20 mouse cellular contexts compared by ENCODE assay signal in the genomic region with DNA sequence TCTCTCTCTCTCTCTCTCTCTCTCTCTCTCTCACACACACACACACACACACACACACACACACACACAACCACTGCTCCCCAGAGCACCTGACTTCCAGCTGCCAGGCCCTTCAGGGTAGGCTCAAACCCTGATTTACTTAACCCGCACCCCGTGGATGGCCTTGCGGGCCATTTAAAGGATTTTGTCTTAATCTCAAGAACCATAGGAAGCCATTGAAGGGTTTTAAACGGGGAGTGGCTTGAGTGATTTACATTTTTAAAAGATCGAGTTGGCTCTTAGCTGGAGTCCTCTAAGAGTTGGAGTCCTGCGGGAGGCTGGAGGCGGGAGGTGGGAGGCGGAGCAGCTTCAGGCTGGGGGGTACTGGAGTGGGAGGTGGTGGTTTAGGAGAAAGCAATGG. TPM values are rescaled to one million over a fixed set of nuclear protein-coding genes. Genes with fewer than 3 reads are reported as not detected.
DNase-seq lines count a peak whose midpoint lies in the region; ATAC-seq and TF ChIP-seq lines count a peak whose summit lies in the region.
"Had no signal": no experiment of that assay in that cellular context is flagged by ENCODE, and none has a peak within 500 bp of the region (broad histone marks: within the 10 kb centered on the region; RNA-seq: fewer than 3 reads in every experiment).

No protein-coding gene starts in this region.

- WGBS in hindbrain, embryonic 12.5 days, result 4% methylated on average over 8 of the region's 8 CpGs
- WGBS in hindbrain, postnatal 0 days, result 14% methylated on average over 8 of the region's 8 CpGs
- WGBS in limb, embryonic 13.5 days, result 12% methylated on average over 8 of the region's 8 CpGs

- TF ChIP-seq CTCF in hindbrain, postnatal 0 days (IDR thresholded peaks at IDR 0.05; ENCODE audit: low read depth), result no peak
- TF ChIP-seq CTCF in E14TG2a.4 (conservative IDR thresholded peaks at IDR 0.05; ENCODE audit: low read length), result no peak
- TF ChIP-seq CTCF in brain, embryonic 14.5 days (IDR thresholded peaks at IDR 0.05; ENCODE audit: borderline replicate concordance, extremely low read depth, insufficient read depth, insufficient read length), result no peak

- ATAC-seq in hindbrain, embryonic 12.5 days (ENCODE audit: low FRiP score), result no peak
- ATAC-seq in hindbrain, postnatal 0 days, result no peak
- ATAC-seq in limb, embryonic 13.5 days (ENCODE audit: low FRiP score, low read depth), result no peak
- ATAC-seq in frontal cortex, adult (ENCODE audit: low TSS enrichment), result no peak
- no peak for ATAC-seq in cerebellum, adult (ENCODE audit: insufficient number of reproducible peaks, low FRiP score, low TSS enrichment)
- ATAC-seq: lung, postnatal 0 days had no signal

- H3K4me2 ChIP-seq in hindbrain, embryonic 12.5 days (replicated peaks), result 0 out of 2 replicates have a peak overlapping the region, but pooled peaks have one; percentile 9
- H3K4me2 ChIP-seq in hindbrain, postnatal 0 days (ENCODE audit: low read depth, low read length), result no peak overlapping the region
- H3K4me2 ChIP-seq in limb, embryonic 13.5 days (replicated peaks), result peak overlapping the region; percentile 59

- peaks cover 63% of the 10 kb centered on the region for H3K4me1 ChIP-seq in hindbrain, embryonic 12.5 days
- peaks cover 7% of the 10 kb centered on the region; the same call in 1 of the 2 replicates for H3K4me1 ChIP-seq in hindbrain, postnatal 0 days (ENCODE audit: insufficient read depth, low read length)
- peaks cover 69% of the 10 kb centered on the region for H3K4me1 ChIP-seq in E14TG2a.4 (replicated peaks; ENCODE audit: low read depth, low read length)
- H3K4me1 ChIP-seq in limb, embryonic 13.5 days, result peaks cover 75% of the 10 kb centered on the region

- TF ChIP-seq POLR2A in brain, embryonic 14.5 days (IDR thresholded peaks at IDR 0.05; ENCODE audit: borderline replicate concordance, extremely low read depth, insufficient read depth, insufficient read length, poor library complexity, severe bottlenecking), result no peak

- H3K4me3 ChIP-seq in hindbrain, embryonic 12.5 days, result no peak overlapping the region
- H3K4me3 ChIP-seq in hindbrain, postnatal 0 days (ENCODE audit: low read length), result no peak overlapping the region
- H3K4me3 ChIP-seq in E14TG2a.4 (replicated peaks; ENCODE audit: low read length), result peak overlapping the region; percentile 29
- no peak overlapping the region for H3K4me3 ChIP-seq in limb, embryonic 13.5 days
- H3K4me3 ChIP-seq: megakaryocyte, embryonic 14.5 days had no signal

- DNase-seq in hindbrain, postnatal 0 days (ENCODE audit: low spot score), result no peak
- peak; percentile 26 for DNase-seq in brain, embryonic 14.5 days (ENCODE audit: low read depth)
- DNase-seq in testis, postnatal 10 days (ENCODE audit: low spot score), result no peak
- DNase-seq: adrenal gland, postnatal 14 days; cerebellum, adult 9-10 months; kidney, adult 2 months; thymus, adult 18-20 months had no signal

- no peaks in the 10 kb centered on the region for H3K9me3 ChIP-seq in hindbrain, embryonic 12.5 days (replicated peaks)
- no peaks in the 10 kb centered on the region for H3K9me3 ChIP-seq in hindbrain, postnatal 0 days (ENCODE audit: low read length)
- peaks cover 29% of the 10 kb centered on the region for H3K9me3 ChIP-seq in E14TG2a.4 (ENCODE audit: low read length)
- no peaks in the 10 kb centered on the region for H3K9me3 ChIP-seq in limb, embryonic 13.5 days
- H3K9me3 ChIP-seq: G1E; heart, embryonic 13.5 days; limb, embryonic 15.5 days; megakaryocyte, embryonic 14.5 days had no signal

- no peak overlapping the region for H3K9ac ChIP-seq in hindbrain, embryonic 12.5 days
- no peak overlapping the region for H3K9ac ChIP-seq in hindbrain, postnatal 0 days (replicated peaks; ENCODE audit: low read length)
- no peak overlapping the region for H3K9ac ChIP-seq in limb, embryonic 13.5 days
- H3K9ac ChIP-seq: heart, embryonic 13.5 days; limb, embryonic 15.5 days had no signal

- H3K36me3 ChIP-seq in hindbrain, embryonic 12.5 days, result no peaks in the 10 kb centered on the region
- H3K36me3 ChIP-seq in hindbrain, postnatal 0 days (ENCODE audit: insufficient read depth, low read length), result no peaks in the 10 kb centered on the region
- no peaks in the 10 kb centered on the region for H3K36me3 ChIP-seq in E14TG2a.4 (ENCODE audit: insufficient read depth, low read length)
- no peaks in the 10 kb centered on the region for H3K36me3 ChIP-seq in limb, embryonic 13.5 days
- H3K36me3 ChIP-seq: G1E; heart, embryonic 13.5 days; limb, embryonic 15.5 days had no signal

- H3K27me3 ChIP-seq in hindbrain, embryonic 12.5 days, result peaks cover 96% of the 10 kb centered on the region
- peaks cover 36% of the 10 kb centered on the region for H3K27me3 ChIP-seq in hindbrain, postnatal 0 days (ENCODE audit: insufficient read depth, low read length)
- H3K27me3 ChIP-seq in E14TG2a.4 (ENCODE audit: insufficient read depth, low read length), result peaks cover 99% of the 10 kb centered on the region
- H3K27me3 ChIP-seq in limb, embryonic 13.5 days, result peaks cover 59% of the 10 kb centered on the region

- peak overlapping the region; percentile 58; the same call in 1 of the 2 replicates for H3K27ac ChIP-seq in hindbrain, embryonic 12.5 days
- H3K27ac ChIP-seq in hindbrain, postnatal 0 days, result no peak overlapping the region
- no peak overlapping the region for H3K27ac ChIP-seq in limb, embryonic 13.5 days
- H3K27ac ChIP-seq: heart, embryonic 13.5 days; limb, embryonic 15.5 days had no signal

RNA-seq across cellular contexts. Expression of a gene that starts 58.4 kb away (rescaled TPM):
- polyA plus RNA-seq in hindbrain, embryonic 12.5 days (2016; fragmentation: Nextera tagmentation; extraction: Ambion mirVana), result 5.0 and 5.6 TPM in 2 replicates
- total RNA-seq in hindbrain, postnatal 0 days (2014; rRNA removed), result 17.3 and 21.1 TPM in 2 replicates
- 2.1 and 2.2 TPM in 2 replicates for polyA plus RNA-seq in hindbrain, postnatal 0 days (2015; fragmentation: Nextera tagmentation; extraction: Ambion mirVana)
- polyA plus RNA-seq in brain, embryonic 14.5 days (2012; rRNA removed), result 2.9 and 16.0 TPM in 2 replicates
- 7.3 and 7.7 TPM in 2 replicates for polyA plus RNA-seq in limb, embryonic 13.5 days (2015; fragmentation: Nextera tagmentation; extraction: Ambion mirVana)
- total RNA-seq: adrenal gland, postnatal 14 days; granulocyte monocyte progenitor cell, adult 5-6 weeks; hematopoietic stem cell, adult 5-6 weeks had no signal
- polyA plus RNA-seq: C2C12; G1E; heart, embryonic 13.5 days; lung, postnatal 0 days had no signal
